Mouse (Mus musculus): ENCODE data around the gene Pmf1. TPM values are rescaled to one million over a fixed set of nuclear protein-coding genes. Genes with fewer than 3 reads are reported as not detected.

The Pmf1 gene
- polyA plus RNA-seq, 1 experiment from 2014 or later: 132 TPM

GRCm38 (mm10) chr3:88452716-88453115 lies 42.6 kb upstream of the Pmf1 start:
- H3K4me1 ChIP-seq (ENCODE audit: control insufficient read depth, insufficient read depth, low read length): peaks cover 10% of the 10 kb centered on the region
- DNase-seq (ENCODE audit: low spot score, missing footprints) (no peak), ATAC-seq (ENCODE audit: low FRiP score) (no peak)
- no peaks in the 10 kb centered on the region for H3K36me3 ChIP-seq (ENCODE audit: control insufficient read depth, insufficient read depth, low read length)
- no peak overlapping the region for H3K4me2 ChIP-seq
- no peaks in the 10 kb centered on the region for H3K9me3 ChIP-seq (ENCODE audit: control insufficient read depth, low read length)
- H3K27ac ChIP-seq (ENCODE audit: low read depth, low read length): no peak overlapping the region
- no peaks in the 10 kb centered on the region for H3K27me3 ChIP-seq (ENCODE audit: control insufficient read depth, insufficient read depth, low read length)
- no peak overlapping the region for H3K9ac ChIP-seq (ENCODE audit: low read length)
- 81% methylated on average over 6 of the region's 6 CpGs for WGBS
- H3K4me3 ChIP-seq (ENCODE audit: low read depth, low read length): no peak overlapping the region

- Histone ChIP-seq H3K27me3 (ENCODE audit: control insufficient read depth, insufficient read depth, low read length) (no peaks in the 10 kb centered on the region), H3K27ac (ENCODE audit: low read depth, low read length) (no peak overlapping the region), H3K4me3 (ENCODE audit: low read depth, low read length) (no peak overlapping the region), H3K9ac (ENCODE audit: low read length) (no peak overlapping the region), H3K4me2 (no peak overlapping the region), H3K36me3 (ENCODE audit: control insufficient read depth, insufficient read depth, low read length) (no peaks in the 10 kb centered on the region), H3K9me3 (ENCODE audit: control insufficient read depth, low read length) (no peaks in the 10 kb centered on the region), H3K4me1 (ENCODE audit: control insufficient read depth, insufficient read depth, low read length) (peaks cover 10% of the 10 kb centered on the region)
- 80% methylated on average over 5 of the region's 5 CpGs for WGBS
- ATAC-seq (ENCODE audit: low FRiP score): no peak
- DNase-seq (ENCODE audit: low spot score, missing footprints): peak; percentile 72
Measured at GRCm38 (mm10) chr3:88452246-88452645, 42.1 kb upstream of the Pmf1 start.

GRCm38 (mm10) chr3:88450379-88451131 lies 40.4 kb upstream of the Pmf1 start:
- H3K36me3 ChIP-seq (ENCODE audit: control insufficient read depth, insufficient read depth, low read length): no peaks in the 10 kb centered on the region
- H3K9me3 ChIP-seq (ENCODE audit: control insufficient read depth, low read length): no peaks in the 10 kb centered on the region
- WGBS: 77% methylated on average over 12 of the region's 12 CpGs
- H3K27me3 ChIP-seq (ENCODE audit: control insufficient read depth, insufficient read depth, low read length): no peaks in the 10 kb centered on the region
- H3K4me3 ChIP-seq (ENCODE audit: low read depth, low read length): no peak overlapping the region
- H3K9ac ChIP-seq (ENCODE audit: low read length): no peak overlapping the region
- peaks cover 7% of the 10 kb centered on the region for H3K4me1 ChIP-seq (ENCODE audit: control insufficient read depth, insufficient read depth, low read length)
- no peak for ATAC-seq (ENCODE audit: low FRiP score)
- no peak overlapping the region for H3K4me2 ChIP-seq
- no peak overlapping the region for H3K27ac ChIP-seq (ENCODE audit: low read depth, low read length)
- peak; percentile 78 for DNase-seq (ENCODE audit: low spot score, missing footprints)

GRCm38 (mm10) chr3:88449395-88450023 lies 39.4 kb upstream of the Pmf1 start:
- ATAC-seq (ENCODE audit: low FRiP score) (peak; percentile 81), DNase-seq (ENCODE audit: low spot score, missing footprints) (peak; percentile 92)
- no peaks in the 10 kb centered on the region for H3K27me3 ChIP-seq (ENCODE audit: control insufficient read depth, insufficient read depth, low read length)
- peaks cover 7% of the 10 kb centered on the region for H3K4me1 ChIP-seq (ENCODE audit: control insufficient read depth, insufficient read depth, low read length)
- WGBS: 3% methylated on average over 21 of the region's 21 CpGs
- peak overlapping the region; percentile 21 for H3K4me3 ChIP-seq (ENCODE audit: low read depth, low read length)
- no peak overlapping the region for H3K27ac ChIP-seq (ENCODE audit: low read depth, low read length)
- peak overlapping the region; percentile 36 for H3K4me2 ChIP-seq
- peak overlapping the region; percentile 54 for H3K9ac ChIP-seq (ENCODE audit: low read length)
- H3K9me3 ChIP-seq (ENCODE audit: control insufficient read depth, low read length): no peaks in the 10 kb centered on the region
- H3K36me3 ChIP-seq (ENCODE audit: control insufficient read depth, insufficient read depth, low read length): no peaks in the 10 kb centered on the region

- ATAC-seq (ENCODE audit: low FRiP score) (no peak), DNase-seq (ENCODE audit: low spot score, missing footprints) (no peak)
- H3K9me3 ChIP-seq (ENCODE audit: control insufficient read depth, low read length): no peaks in the 10 kb centered on the region
- no peaks in the 10 kb centered on the region for H3K27me3 ChIP-seq (ENCODE audit: control insufficient read depth, insufficient read depth, low read length)
- H3K4me2 ChIP-seq: no peak overlapping the region
- WGBS: 92% methylated on average over 8 of the region's 8 CpGs
- peaks cover 7% of the 10 kb centered on the region for H3K4me1 ChIP-seq (ENCODE audit: control insufficient read depth, insufficient read depth, low read length)
- H3K27ac ChIP-seq (ENCODE audit: low read depth, low read length): no peak overlapping the region
- H3K9ac ChIP-seq (ENCODE audit: low read length): no peak overlapping the region
- no peaks in the 10 kb centered on the region for H3K36me3 ChIP-seq (ENCODE audit: control insufficient read depth, insufficient read depth, low read length)
- H3K4me3 ChIP-seq (ENCODE audit: low read depth, low read length): no peak overlapping the region
Measured at GRCm38 (mm10) chr3:88448443-88448842, 38.3 kb upstream of the Pmf1 start.

GRCm38 (mm10) chr3:88447676-88448183 lies 37.6 kb upstream of the Pmf1 start:
- Histone ChIP-seq H3K27ac (ENCODE audit: low read depth, low read length) (no peak overlapping the region), H3K9me3 (ENCODE audit: control insufficient read depth, low read length) (no peaks in the 10 kb centered on the region), H3K36me3 (ENCODE audit: control insufficient read depth, insufficient read depth, low read length) (no peaks in the 10 kb centered on the region), H3K9ac (ENCODE audit: low read length) (no peak overlapping the region), H3K27me3 (ENCODE audit: control insufficient read depth, insufficient read depth, low read length) (no peaks in the 10 kb centered on the region), H3K4me3 (ENCODE audit: low read depth, low read length) (no peak overlapping the region), H3K4me1 (ENCODE audit: control insufficient read depth, insufficient read depth, low read length) (peaks cover 7% of the 10 kb centered on the region), H3K4me2 (no peak overlapping the region)
- DNase-seq (ENCODE audit: low spot score, missing footprints) (peak; percentile 80), ATAC-seq (ENCODE audit: low FRiP score) (no peak)
- 60% methylated on average over 8 of the region's 8 CpGs for WGBS

- Histone ChIP-seq H3K36me3 (ENCODE audit: control insufficient read depth, insufficient read depth, low read length) (no peaks in the 10 kb centered on the region), H3K9me3 (ENCODE audit: control insufficient read depth, low read length) (no peaks in the 10 kb centered on the region), H3K27me3 (ENCODE audit: control insufficient read depth, insufficient read depth, low read length) (no peaks in the 10 kb centered on the region), H3K4me1 (ENCODE audit: control insufficient read depth, insufficient read depth, low read length) (peaks cover 7% of the 10 kb centered on the region), H3K4me3 (ENCODE audit: low read depth, low read length) (no peak overlapping the region), H3K27ac (ENCODE audit: low read depth, low read length) (no peak overlapping the region), H3K4me2 (no peak overlapping the region), H3K9ac (ENCODE audit: low read length) (no peak overlapping the region)
- WGBS: 81% methylated on average over 8 of the region's 8 CpGs
- ATAC-seq (ENCODE audit: low FRiP score): no peak
- no peak for DNase-seq (ENCODE audit: low spot score, missing footprints)
Measured at GRCm38 (mm10) chr3:88446471-88447123, 36.5 kb upstream of the Pmf1 start.

GRCm38 (mm10) chr3:88442888-88443287 lies 32.8 kb upstream of the Pmf1 start:
- Histone ChIP-seq H3K27ac (ENCODE audit: low read depth, low read length) (no peak overlapping the region), H3K27me3 (ENCODE audit: control insufficient read depth, insufficient read depth, low read length) (no peaks in the 10 kb centered on the region), H3K9ac (ENCODE audit: low read length) (no peak overlapping the region), H3K4me3 (ENCODE audit: low read depth, low read length) (no peak overlapping the region), H3K9me3 (ENCODE audit: control insufficient read depth, low read length) (no peaks in the 10 kb centered on the region), H3K36me3 (ENCODE audit: control insufficient read depth, insufficient read depth, low read length) (no peaks in the 10 kb centered on the region), H3K4me1 (ENCODE audit: control insufficient read depth, insufficient read depth, low read length) (peaks cover 8% of the 10 kb centered on the region; the same call in 1 of the 2 replicates), H3K4me2 (no peak overlapping the region)
- ATAC-seq (ENCODE audit: low FRiP score): no peak
- 85% methylated on average over 7 of the region's 7 CpGs for WGBS
- DNase-seq (ENCODE audit: low spot score, missing footprints): no peak

- ATAC-seq (ENCODE audit: low FRiP score) (no peak), DNase-seq (ENCODE audit: low spot score, missing footprints) (peak; percentile 73)
- H3K9ac ChIP-seq (ENCODE audit: low read length): no peak overlapping the region
- no peaks in the 10 kb centered on the region for H3K36me3 ChIP-seq (ENCODE audit: control insufficient read depth, insufficient read depth, low read length)
- no peak overlapping the region for H3K4me2 ChIP-seq
- H3K27ac ChIP-seq (ENCODE audit: low read depth, low read length): no peak overlapping the region
- 87% methylated on average over 12 of the region's 12 CpGs for WGBS
- no peak overlapping the region for H3K4me3 ChIP-seq (ENCODE audit: low read depth, low read length)
- no peaks in the 10 kb centered on the region for H3K9me3 ChIP-seq (ENCODE audit: control insufficient read depth, low read length)
- no peaks in the 10 kb centered on the region for H3K27me3 ChIP-seq (ENCODE audit: control insufficient read depth, insufficient read depth, low read length)
- peaks cover 8% of the 10 kb centered on the region; the same call in 1 of the 2 replicates for H3K4me1 ChIP-seq (ENCODE audit: control insufficient read depth, insufficient read depth, low read length)
Measured at GRCm38 (mm10) chr3:88442488-88442887, 32.4 kb upstream of the Pmf1 start.
